Mouse (Mus musculus) right cerebral cortex, adult 2 months (tissue): ENCODE measurements at regions not wholly inside any gene's neighbourhood (a gene's known extent, or its start where the extent isn't known, plus 50 kb on each side); places are given as distances from the start of the nearest gene placed in this dataset.

Source experiments
- DNase-seq, 2 experiments: peaks; one replicate each; pipeline ENCODE4 v3.0.0; 2021 to 2022; ENCODE audit warnings: low spot score in 2 of 2

GRCm38 (mm10) chr2:137591551-137591950 lies 475.1 kb upstream of the Jag1 start:
- no peak for DNase-seq

GRCm38 (mm10) chr2:137581491-137581890 lies 465.0 kb upstream of the Jag1 start:
- no peak for DNase-seq

GRCm38 (mm10) chr2:137575750-137576149 lies 459.3 kb upstream of the Jag1 start:
- DNase-seq, result no peak

DNA sequence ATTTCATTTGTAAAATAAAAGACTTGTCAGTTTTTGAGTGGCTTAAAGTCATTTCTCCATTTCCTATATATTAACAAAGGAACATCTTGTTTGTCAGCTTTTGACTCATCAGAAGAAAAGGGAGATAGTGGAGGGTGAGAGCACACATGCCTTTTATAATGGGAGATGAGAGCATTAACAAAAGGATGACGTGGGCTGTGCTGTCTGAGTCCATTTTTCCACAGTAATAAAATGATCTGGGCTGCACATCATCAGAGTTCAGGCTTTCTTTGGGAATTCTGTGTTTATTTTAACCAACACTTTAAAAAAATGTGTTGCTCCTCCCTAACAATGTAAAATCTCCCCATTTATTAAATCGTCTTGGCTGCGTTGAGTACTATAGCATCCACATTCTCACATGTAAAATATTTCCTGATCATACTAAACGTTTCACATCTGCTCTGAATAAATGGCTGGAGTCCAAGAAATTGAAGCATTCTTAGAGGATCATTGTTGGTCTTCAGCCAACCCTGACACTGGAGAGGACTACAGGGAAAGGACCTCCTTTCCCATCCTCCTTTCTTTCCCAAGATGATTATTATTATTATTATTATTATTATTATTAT lies 458.5 kb upstream of the Jag1 start:
- DNase-seq, result no peak

DNA sequence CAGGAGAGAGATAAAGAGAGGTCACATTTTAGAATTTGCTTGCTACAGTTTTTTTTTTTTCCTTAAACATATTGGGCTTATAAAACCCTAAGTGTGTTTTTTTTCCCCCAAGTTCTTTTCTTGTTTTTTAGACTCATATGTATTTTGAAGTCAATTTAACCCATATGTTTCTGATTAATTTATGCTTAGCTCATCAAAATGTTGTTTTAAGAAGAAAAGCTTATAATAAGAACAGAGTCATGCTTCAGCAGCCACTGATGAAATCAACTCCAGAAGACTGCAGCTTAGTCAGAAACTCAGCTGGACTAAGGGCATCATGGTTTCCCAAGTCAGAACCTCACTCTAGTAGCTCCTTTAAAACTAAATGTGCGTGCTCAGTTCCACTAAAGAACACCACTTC lies 454.7 kb upstream of the Jag1 start:
- DNase-seq, result no peak

GRCm38 (mm10) chr2:137566619-137567018 lies 450.2 kb upstream of the Jag1 start:
- no peak for DNase-seq

DNA sequence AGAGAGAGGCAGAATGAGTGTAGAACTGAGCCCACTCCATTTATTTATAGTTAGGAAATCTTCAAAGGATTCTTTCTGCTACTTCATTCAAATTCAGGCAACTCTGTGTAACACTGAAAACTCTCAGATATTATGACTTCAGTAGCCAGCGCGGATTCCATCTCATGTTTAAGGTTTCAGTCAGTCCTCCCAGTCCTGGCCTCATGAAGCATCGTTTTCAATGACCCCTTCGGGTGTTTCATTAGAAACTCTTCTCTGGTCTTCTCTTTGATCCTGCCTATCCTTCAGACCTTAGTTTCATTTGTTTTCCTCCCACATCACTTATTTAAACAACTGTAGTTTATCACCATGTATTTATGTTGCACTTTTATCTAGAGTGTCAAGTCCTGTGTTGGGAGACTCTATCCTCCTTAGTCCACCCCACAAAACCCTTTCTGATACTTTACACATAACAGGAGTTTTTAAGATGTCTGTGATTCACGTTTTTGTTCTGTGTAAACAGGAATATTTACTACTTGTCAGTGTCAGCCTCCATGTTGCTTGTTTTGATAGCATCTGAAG lies 447.7 kb upstream of the Jag1 start:
- no peak for DNase-seq

DNA sequence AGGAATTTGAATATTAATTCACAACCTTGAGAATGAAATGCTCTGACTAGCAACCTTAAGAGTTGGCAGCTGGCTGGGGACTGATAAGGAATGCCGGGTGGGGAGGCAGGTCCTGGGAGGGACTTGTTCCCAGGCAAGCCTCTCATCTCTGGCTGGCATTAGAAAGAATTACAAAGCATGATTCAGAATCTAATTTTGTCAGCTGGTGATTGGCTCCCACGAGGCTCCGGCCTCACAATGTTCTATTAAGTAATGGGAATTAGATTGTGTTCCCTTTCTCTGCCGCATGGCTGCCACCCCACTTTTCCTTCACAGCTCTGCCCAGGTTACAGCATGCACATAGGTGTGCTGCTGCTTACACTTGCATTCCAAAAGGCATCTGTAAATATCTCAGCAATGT lies 443.9 kb upstream of the Jag1 start:
- no peak for DNase-seq

GRCm38 (mm10) chr2:137553871-137554270 lies 437.4 kb upstream of the Jag1 start:
- no peak for DNase-seq

- no peak for DNase-seq
These were observed 420.1 kb upstream of the Jag1 start for GRCm38 (mm10) chr2:137536581-137536980.

DNA sequence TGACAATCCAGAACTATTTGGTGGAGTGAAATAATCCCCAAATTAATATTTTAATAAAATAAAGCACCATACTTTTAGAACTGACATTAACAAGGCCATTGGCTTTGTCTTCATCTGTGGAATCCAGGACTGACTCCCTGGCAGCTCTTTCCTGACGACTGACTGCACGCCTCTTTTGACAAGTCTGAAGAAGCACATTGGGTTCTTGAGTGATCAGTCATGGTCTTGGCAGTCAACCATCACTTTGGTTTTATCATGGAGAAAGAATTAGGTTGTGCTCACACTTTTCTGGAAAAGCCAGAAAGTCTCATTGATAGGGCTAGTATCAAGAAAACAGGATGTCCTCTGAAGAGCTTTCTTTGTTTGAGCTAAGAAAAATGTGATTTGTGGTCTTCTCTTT lies 399.8 kb upstream of the Jag1 start:
- no peak for DNase-seq

DNA sequence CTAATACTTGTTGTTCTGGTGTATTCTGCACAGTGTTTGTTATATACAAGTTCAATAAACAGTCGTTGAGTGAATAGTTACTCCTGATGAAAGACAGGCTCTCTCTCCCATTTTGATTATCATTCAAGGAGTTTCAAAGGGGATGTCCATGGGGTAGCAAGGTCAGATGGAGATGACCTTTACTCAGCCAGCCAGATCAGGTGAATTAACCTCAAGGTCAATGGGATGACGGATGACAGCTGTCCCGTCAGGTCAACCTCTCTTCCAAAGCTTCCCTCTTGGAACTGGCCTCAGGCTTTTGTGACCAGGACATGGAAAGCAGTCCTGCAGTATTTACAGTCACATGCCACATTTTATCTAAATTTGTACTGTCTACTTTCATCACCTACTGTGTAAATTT lies 398.6 kb upstream of the Jag1 start:
- no peak for DNase-seq

- DNase-seq, result no peak
These were observed 397.6 kb upstream of the Jag1 start for GRCm38 (mm10) chr2:137513895-137514506.

GRCm38 (mm10) chr2:137510671-137511235 lies 394.3 kb upstream of the Jag1 start:
- DNase-seq, result no peak

DNA sequence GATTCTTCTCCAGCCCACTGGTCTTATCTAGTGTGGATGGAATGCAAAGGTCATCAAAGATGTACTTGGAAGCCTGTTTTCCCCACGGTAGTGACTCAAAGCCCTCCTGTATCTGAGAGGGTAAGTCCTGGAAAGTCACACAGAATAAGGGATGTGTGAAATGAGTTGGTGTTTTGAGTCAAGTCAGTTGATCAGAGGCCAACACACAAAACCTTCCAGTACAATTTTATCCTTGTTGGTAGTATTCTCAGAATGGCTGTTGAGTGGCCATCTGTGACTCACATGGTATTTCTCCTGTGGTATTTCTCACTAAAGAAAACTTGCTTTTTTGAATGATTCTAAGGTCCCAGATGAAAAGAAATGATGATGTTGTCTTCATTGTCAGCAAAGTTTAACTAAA lies 384.8 kb upstream of the Jag1 start:
- DNase-seq, result no peak

- no peak for DNase-seq
These were observed 381.2 kb upstream of the Jag1 start for GRCm38 (mm10) chr2:137497616-137498015.

- no peak for DNase-seq
These were observed 377.2 kb upstream of the Jag1 start for GRCm38 (mm10) chr2:137493600-137493999.

- DNase-seq, result peak; percentile 8 to 9
These were observed 372.8 kb upstream of the Jag1 start for GRCm38 (mm10) chr2:137489181-137489682.

DNA sequence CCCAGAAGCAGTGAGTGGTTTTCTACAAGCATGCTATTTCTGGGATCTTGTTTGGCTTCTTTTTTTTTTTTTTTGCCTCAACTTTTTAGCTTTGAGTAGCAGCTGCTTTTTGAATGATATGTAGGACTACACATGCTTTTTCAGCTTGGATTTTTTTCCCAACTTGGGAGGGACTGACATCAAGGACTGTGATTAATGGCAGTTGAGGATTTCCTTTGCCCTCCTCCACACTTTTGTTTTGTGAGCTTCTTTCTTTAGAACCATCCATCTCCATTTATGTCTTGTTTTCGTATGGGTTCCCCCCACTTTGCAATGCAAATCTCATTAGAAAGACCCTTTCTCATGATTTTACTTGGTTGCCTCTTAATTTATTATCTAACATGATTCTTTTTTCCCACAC lies 352.3 kb upstream of the Jag1 start:
- no peak for DNase-seq

DNA sequence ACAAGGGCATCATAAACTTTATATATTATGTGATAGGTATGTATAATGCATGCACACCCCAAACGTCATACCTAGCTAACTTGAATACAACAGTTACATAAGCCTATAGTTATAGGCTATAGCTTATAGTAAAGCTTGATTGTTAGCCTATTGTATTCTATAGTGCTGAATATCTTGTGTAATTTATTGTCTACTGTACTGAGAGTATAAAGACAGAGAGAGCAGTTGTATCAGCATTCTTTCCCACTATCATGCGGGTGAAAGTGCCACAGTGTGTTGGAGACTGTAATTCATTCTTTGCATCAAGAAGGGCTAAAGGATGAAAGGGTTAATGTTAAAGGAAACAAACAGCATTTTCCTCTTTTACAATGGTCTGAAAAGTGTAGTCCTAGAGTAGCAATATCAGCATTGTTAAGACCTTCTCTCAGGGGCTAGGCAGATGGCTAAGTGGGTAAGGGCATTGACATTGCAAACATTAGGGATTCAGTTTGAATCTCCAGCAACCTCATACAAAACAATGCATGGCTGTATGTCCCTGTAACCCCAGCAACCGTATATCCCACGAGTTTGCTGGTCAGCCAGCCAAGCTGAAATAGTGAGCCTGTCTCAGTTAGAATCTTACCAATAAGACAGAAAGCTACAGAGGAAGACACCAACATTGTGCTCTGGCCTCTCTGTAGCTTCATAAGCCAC lies 340.8 kb upstream of the Jag1 start:
- DNase-seq, result no peak

GRCm38 (mm10) chr2:137456436-137456835 lies 340.0 kb upstream of the Jag1 start:
- DNase-seq, result no peak

- DNase-seq, result no peak
These were observed 330.5 kb upstream of the Jag1 start for GRCm38 (mm10) chr2:137446919-137447318.
